Mouse (Mus musculus) adrenal gland, adult (tissue): ENCODE results near the gene Dnajc15.
"Not testable (repeated sequence)": the region's sequence is repeated elsewhere in the genome, so short reads cannot be mapped to it uniquely, and the experiment has no call there.

Experiments
- DNase-seq, 2 experiments: peaks; one replicate each; pipeline ENCODE4 v3.0.0; 2022 to 2023; ENCODE audit warnings: low spot score in 1 of 2; ENCODE audit not compliant: inconsistent age in 2 of 2

Gene Dnajc15

GRCm38 (mm10) chr14:77874304-77875241, at the start of gene Dnajc15:
Dnajc15 (minus strand) TSS chr14:77875125.
- DNase-seq, result peak; percentile 90 to 97

- DNase-seq, result no peak
These were observed 48.3 kb upstream of the Dnajc15 start for GRCm38 (mm10) chr14:77923076-77923865.

- no peak for DNase-seq
These were observed 46.7 kb upstream of the Dnajc15 start for GRCm38 (mm10) chr14:77921641-77922040.

GRCm38 (mm10) chr14:77915776-77916175, 40.9 kb upstream of the Dnajc15 start:
- DNase-seq, result no peak

- no peak for DNase-seq
These were observed 31.7 kb upstream of the Dnajc15 start for GRCm38 (mm10) chr14:77906586-77906985.

GRCm38 (mm10) chr14:77905466-77905865, 30.5 kb upstream of the Dnajc15 start:
- no peak for DNase-seq

- DNase-seq, result peak; percentile 6 to 55
These were observed 29.3 kb upstream of the Dnajc15 start, which contains the start of gene Epsti1 for GRCm38 (mm10) chr14:77904171-77904762. Epsti1 (plus strand) TSS chr14:77904239.

GRCm38 (mm10) chr14:77902541-77902940, 27.6 kb upstream of the Dnajc15 start:
- DNase-seq, result no peak

- no peak for DNase-seq
These were observed 21.0 kb upstream of the Dnajc15 start for GRCm38 (mm10) chr14:77895951-77896350.

GRCm38 (mm10) chr14:77889911-77890310, 15.0 kb upstream of the Dnajc15 start:
- no peak for DNase-seq

GRCm38 (mm10) chr14:77886941-77887340, 12.0 kb upstream of the Dnajc15 start:
- DNase-seq, result no peak

GRCm38 (mm10) chr14:77886376-77886775, 11.5 kb upstream of the Dnajc15 start:
- DNase-seq, result no peak

GRCm38 (mm10) chr14:77882669-77883068, 7.7 kb upstream of the Dnajc15 start:
- no peak for DNase-seq

GRCm38 (mm10) chr14:77881998-77882397, 7.1 kb upstream of the Dnajc15 start:
- DNase-seq, result no peak

GRCm38 (mm10) chr14:77877876-77878275, 3.0 kb upstream of the Dnajc15 start:
- not testable (repeated sequence) for DNase-seq

- DNase-seq, result no peak
These were observed 1.3 kb upstream of the Dnajc15 start for GRCm38 (mm10) chr14:77876199-77876598.

- DNase-seq, result peak in 1 of 2 experiments; percentile 80
These were observed 3.4 kb downstream of the Dnajc15 start for GRCm38 (mm10) chr14:77871380-77871975.

- DNase-seq, result peak in 1 of 2 experiments; percentile 51
These were observed 4.0 kb downstream of the Dnajc15 start for GRCm38 (mm10) chr14:77870926-77871325.

- peak in 1 of 2 experiments; percentile 65 for DNase-seq
These were observed 7.3 kb downstream of the Dnajc15 start for GRCm38 (mm10) chr14:77867601-77868000.

GRCm38 (mm10) chr14:77864510-77864909, 10.4 kb downstream of the Dnajc15 start:
- DNase-seq, result no peak

GRCm38 (mm10) chr14:77864051-77864450, 10.9 kb downstream of the Dnajc15 start:
- peak in 1 of 2 experiments; percentile 71 for DNase-seq
